Mouse (Mus musculus) macrophage (primary cell): ENCODE measurements around the gene Fbn1. TPM values are rescaled to one million over a fixed set of nuclear protein-coding genes. Genes with fewer than 3 reads are reported as not detected.

Source experiments
- H3K27ac ChIP-seq: fragments of 350-480 bp; formaldehyde crosslinking; 2 replicates; pipeline ENCODE4 v1.9.0; 2021
- H3K36me3 ChIP-seq: fragments of 350-480 bp; formaldehyde crosslinking; 2 replicates; pipeline ENCODE4 v1.9.0; 2021; ENCODE audit errors: inconsistent target
- H3K4me3 ChIP-seq: fragments of 350-480 bp; formaldehyde crosslinking; 2 replicates; pipeline ENCODE4 v1.9.0; 2021; ENCODE audit errors: inconsistent target
- H3K79me2 ChIP-seq: fragments of 350-480 bp; formaldehyde crosslinking; 2 replicates; pipeline ENCODE4 v1.9.0; 2021; ENCODE audit errors: inconsistent target
- WGBS: methylation state at CpG from one replicate; pipeline ENCODE4 v1.1.7; 2026; ENCODE audit warnings: inconsistent platforms; ENCODE audit not compliant: missing documents; 5-methylcytosine and 5-hydroxymethylcytosine counted together
- polyA plus RNA-seq: library from polyadenylated mRNA; stranded (reverse); fragments of 250-400 nt; gene quantifications from 3 replicates; pipeline ENCODE4 v1.2.4, GENCODE M21; 2018; ENCODE audit warnings: inconsistent platforms

Fbn1 gene
- polyA plus RNA-seq, 1 experiment from 2014 or later: 0.04 TPM

DNA sequence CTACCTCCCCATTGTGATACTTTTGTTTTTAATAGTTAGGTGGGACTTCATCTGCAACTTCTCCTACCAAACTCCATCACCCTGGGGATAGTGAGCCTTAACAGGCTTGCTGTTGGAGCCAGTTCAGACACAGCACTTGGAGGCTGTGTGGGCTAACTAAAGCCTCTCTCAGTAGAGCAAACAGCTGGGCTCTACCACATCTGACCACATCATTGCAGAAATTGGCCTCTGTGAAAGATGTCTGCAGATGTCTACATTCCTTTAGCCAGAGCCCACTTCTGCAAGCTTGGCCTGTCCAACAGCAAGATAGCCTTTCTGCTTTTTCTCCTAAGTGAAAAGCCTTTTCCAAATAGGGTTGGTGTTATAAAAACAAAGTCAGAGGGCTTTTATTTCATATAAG lies 23.6 kb downstream of the Fbn1 start:
- H3K27ac ChIP-seq: no peak overlapping the region
- H3K36me3 ChIP-seq: no peaks in the 10 kb centered on the region
- no peak overlapping the region for H3K4me3 ChIP-seq
- no peaks in the 10 kb centered on the region for H3K79me2 ChIP-seq

DNA sequence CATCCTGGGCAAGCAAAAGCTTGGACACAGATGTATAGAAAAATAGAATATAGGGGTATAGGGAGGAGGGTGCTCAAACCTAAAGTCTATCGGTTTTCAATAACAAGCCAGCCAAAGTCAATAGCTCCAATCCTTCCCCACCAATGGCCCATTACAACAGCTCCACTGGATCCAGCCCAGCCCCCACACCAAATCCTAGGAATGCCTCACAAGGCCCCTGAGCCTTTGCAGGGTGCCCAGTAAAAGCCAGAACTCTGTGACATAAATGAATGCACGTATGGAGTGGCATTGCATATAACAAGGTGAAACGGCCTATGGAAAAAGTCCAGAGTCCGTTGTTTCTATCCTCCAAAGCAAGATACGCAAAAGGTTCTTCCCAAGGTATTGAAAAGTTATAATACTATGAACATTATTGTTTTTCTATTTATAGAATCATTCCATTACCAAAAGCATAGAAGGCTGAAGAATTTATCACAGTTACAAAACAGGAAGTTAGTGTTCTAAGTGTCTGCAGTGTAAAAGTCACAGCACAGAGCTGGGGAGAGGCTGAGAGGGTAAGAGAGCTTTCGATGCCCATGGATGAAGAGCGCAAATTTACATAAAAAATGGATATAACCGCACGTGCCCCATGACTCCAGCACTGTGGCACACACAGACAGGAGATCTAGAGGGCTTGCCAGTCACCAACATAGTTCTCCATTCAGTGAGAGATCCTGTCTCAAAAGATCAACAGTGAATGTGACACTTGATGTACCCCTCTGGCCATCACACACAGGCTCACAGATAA lies 26.1 kb downstream of the Fbn1 start:
- WGBS: 64% methylated on average over 9 of the region's 9 CpGs
- no peak overlapping the region for H3K27ac ChIP-seq
- no peaks in the 10 kb centered on the region for H3K79me2 ChIP-seq
- H3K4me3 ChIP-seq: no peak overlapping the region
- H3K36me3 ChIP-seq: no peaks in the 10 kb centered on the region

DNA sequence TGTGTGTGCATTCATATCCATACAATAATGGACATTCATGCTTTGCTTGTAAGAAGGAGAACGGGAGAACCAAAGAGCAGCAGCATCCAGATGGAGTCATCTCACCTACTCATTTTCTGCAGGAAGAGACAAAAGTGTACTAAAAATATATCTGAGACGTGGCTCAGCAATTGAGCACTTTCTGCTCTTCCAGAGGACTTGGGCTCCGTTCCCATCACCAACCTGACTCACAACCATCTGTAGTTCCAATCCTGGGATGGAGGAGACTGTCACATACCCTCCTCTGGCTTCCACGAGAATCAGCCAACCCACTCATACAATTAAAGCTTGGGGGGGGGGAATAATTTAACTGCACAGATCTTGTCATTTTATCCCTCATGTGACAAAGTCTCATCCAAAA lies 26.7 kb downstream of the Fbn1 start:
- H3K27ac ChIP-seq: no peak overlapping the region
- no peaks in the 10 kb centered on the region for H3K79me2 ChIP-seq
- H3K4me3 ChIP-seq: no peak overlapping the region
- no peaks in the 10 kb centered on the region for H3K36me3 ChIP-seq
- WGBS: 91% methylated on average over 4 of the region's 4 CpGs

DNA sequence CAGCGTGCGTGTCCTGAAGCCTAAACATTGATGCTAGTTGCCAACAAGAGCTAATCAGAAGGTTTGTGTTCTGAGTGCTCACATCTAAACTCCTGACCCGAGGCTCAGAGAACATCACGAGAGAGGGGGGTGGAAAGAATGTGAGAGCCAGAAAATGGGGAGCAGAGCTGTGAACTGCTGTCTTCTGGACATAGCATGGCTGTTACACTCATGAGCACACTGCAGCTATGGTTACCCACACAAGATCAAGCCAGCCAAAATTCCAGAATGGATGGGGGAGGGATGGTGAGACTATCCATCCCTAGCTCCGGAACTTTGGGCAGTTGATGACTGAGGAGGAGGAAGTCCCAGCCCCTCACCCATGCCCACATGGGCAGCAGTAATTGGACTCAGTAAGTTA lies 27.7 kb downstream of the Fbn1 start:
- no peaks in the 10 kb centered on the region for H3K79me2 ChIP-seq
- no peak overlapping the region for H3K4me3 ChIP-seq
- H3K27ac ChIP-seq: no peak overlapping the region
- no peaks in the 10 kb centered on the region for H3K36me3 ChIP-seq
- WGBS: 84% methylated on average over 5 of the region's 5 CpGs

DNA sequence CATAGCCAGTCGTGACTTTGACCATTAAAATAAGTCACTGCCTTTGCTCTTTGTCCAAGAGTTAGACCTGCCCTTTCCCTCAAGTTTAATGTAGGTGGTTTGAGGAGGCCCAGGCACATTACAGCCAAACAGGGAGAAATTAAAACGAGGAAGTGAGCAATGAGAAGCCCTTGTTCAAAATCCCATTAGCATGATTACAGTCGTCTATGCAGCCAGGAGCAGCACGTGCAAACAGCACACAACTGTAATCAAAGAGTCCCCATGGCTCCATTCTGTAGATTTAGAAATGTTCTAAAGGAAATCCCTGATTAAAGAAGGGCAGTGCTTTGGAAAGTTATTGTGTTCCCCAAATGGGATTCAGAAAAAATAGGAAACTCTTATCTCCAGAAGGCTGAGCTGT lies 29.1 kb downstream of the Fbn1 start:
- WGBS: 36% methylated on average over 4 of the region's 4 CpGs
- no peak overlapping the region for H3K27ac ChIP-seq
- H3K36me3 ChIP-seq: no peaks in the 10 kb centered on the region
- no peak overlapping the region for H3K4me3 ChIP-seq
- H3K79me2 ChIP-seq: no peaks in the 10 kb centered on the region

DNA sequence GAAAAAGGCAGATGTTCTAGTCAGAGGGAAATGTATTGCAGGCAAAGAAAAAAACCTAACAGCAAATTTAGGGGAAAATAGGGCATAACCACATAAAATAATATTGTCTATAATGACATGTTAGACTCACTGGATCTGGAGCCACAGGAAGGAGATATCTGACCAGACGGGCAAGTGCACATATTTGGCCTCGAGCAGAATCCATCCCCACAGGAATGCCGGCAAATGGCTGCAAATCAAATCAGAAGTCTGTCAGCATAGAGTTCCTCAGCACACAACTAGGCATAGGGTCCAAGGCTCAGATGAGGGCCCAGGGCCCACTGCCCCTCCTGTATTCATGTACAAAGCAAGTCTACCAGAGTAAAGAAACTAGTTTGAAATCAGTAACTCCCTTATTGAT lies 30.4 kb downstream of the Fbn1 start:
- Histone ChIP-seq H3K79me2 (no peaks in the 10 kb centered on the region), H3K4me3 (no peak overlapping the region), H3K36me3 (no peaks in the 10 kb centered on the region), H3K27ac (no peak overlapping the region)
- 95% methylated on average over 3 of the region's 3 CpGs for WGBS

DNA sequence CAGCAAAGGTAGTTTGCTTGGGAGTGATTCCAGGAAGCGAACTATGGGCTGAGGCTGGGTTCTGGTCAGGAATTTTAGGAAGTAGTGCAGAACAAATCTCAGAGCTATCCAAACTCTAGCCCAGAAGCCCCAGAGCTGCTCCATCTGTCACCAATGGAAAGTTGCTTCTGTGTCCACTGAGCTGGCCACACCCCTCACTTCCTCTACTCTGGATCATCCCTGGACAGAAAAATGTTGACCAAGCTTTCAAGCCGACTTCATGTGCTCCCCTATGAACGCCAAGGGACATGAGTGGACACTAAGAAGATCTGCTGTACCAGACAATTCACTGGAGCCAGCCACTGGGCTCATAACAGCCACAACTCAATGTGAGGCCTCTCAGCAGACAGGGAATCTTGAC lies 31.6 kb downstream of the Fbn1 start:
- no peak overlapping the region for H3K4me3 ChIP-seq
- no peak overlapping the region for H3K27ac ChIP-seq
- 88% methylated on average over 3 of the region's 3 CpGs for WGBS

DNA sequence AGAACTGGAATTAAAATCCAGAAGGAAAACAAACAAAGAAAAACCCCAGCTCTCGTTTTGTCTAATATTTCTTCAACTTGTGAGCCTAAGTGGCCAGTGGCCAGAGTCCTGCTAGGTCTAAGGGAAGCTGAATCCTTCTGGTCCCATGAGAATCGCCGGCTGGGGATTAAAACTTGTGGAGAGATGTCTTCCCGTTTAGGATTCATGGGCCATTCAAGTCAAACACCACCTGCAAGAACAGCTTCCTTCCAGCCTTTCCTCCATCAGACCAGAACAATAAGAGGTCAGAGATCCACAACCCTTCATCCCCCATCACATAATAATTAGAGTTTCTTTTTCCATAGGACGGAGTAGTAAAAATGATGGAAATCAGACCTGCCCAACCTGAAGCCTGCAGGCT lies 33.1 kb downstream of the Fbn1 start:
- no peak overlapping the region for H3K4me3 ChIP-seq
- no peaks in the 10 kb centered on the region for H3K36me3 ChIP-seq
- H3K27ac ChIP-seq: no peak overlapping the region
- H3K79me2 ChIP-seq: no peaks in the 10 kb centered on the region
- 87% methylated on average over 5 of the region's 5 CpGs for WGBS

More for the DNA sequence above, 31.6 kb downstream of the Fbn1 start:
- Histone ChIP-seq H3K79me2 (no peaks in the 10 kb centered on the region), H3K36me3 (no peaks in the 10 kb centered on the region)

DNA sequence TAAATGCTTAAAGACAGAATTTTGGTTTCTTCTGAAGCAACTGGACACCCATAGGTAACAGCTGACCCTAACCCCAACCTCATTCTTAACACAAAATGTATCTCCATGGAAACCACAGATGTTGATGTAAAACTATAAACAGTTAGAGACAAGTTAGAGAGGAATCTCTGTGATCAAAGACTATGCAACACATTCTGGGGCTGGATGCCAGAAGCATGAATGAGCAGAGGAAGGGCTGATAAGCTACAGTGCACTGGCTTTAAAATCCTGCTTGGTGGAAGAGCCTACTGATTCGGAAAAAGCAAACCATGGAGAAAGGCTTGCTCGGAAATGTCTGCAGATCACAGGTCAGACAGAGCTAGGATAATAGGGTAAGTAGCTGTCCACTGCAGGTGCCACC lies 34.6 kb downstream of the Fbn1 start:
- WGBS: 95% methylated on average over 2 of the region's 2 CpGs
- Histone ChIP-seq H3K4me3 (no peak overlapping the region), H3K79me2 (no peaks in the 10 kb centered on the region), H3K27ac (no peak overlapping the region), H3K36me3 (no peaks in the 10 kb centered on the region)

DNA sequence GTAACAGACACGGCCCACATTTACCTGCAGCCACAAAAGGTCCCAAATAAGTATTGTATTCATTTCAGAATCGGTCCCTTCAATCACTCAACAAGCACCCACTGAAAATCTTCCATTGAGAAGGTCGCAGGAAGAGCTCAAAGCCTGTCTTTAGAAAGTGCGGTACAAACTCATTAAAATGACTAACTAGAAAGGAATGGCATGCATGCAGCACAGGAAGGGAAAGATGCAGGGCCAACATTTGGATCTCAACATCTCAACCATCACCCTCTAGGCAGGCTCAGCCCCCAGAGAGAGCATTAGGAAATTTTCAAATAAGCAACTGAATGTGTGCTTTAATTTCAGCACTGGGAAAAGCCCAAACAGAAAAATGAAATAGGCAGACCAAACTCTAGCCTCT lies 36.1 kb downstream of the Fbn1 start:
- WGBS: 96% methylated on average over 4 of the region's 4 CpGs
- Histone ChIP-seq H3K4me3 (no peak overlapping the region), H3K79me2 (no peaks in the 10 kb centered on the region), H3K36me3 (no peaks in the 10 kb centered on the region), H3K27ac (no peak overlapping the region)

DNA sequence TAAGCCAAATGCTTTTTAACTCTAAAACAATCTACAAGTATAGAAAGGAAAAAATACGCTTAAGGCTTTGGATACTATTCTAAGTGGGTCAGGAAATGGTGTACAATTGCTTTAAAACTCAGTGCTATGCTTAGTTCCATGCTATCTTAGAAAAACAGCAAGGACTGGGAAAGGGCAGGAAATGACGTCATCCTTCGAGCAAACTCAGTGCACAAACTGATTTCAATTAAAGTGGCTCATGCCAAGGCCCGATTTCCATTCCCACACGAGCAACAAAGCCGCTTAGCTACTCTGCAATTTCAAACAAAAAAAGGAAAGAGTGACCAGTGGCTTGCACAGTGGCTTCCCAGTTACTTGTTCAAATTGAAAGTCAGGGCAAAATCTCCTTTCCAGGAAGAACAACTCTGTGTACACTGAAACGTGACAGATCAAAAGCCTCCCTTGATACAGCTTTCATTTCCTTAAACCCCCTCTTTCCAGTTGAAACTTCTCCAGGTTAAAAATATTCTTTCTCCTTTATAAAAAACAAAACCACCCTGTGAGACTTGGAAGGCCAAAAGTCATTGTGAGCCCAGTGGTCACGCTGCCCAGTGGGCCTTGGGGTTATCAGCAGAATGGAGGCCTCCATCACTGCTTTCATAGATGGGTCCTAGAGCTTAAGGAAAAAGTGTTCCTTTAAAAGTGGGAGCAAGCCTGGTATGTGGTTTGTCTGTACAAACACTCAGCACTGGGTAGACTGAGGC lies 37.1 kb downstream of the Fbn1 start:
- H3K36me3 ChIP-seq: no peaks in the 10 kb centered on the region
- no peaks in the 10 kb centered on the region for H3K79me2 ChIP-seq
- H3K4me3 ChIP-seq: no peak overlapping the region
- 36% methylated on average over 8 of the region's 8 CpGs for WGBS
- H3K27ac ChIP-seq: no peak overlapping the region

DNA sequence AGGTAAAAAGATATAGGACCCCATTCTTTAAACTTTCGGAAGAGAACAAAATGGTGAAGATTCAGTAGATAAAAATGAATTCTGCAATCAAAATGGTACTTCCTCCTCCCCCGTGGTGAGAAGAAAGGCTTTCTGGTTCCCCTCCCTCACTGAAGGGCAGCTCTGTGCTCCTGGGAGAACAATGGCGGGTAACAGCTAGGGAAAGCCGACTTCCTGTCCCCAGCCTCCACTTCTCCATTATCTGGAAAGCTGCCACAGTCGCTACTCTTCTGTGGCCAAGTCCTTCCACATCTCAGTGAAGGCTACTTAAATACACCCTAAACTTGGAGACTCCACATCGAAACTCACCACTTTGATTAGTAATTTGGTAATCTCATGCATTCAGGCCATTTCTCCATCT lies 43.8 kb downstream of the Fbn1 start:
- Histone ChIP-seq H3K4me3 (no peak overlapping the region), H3K27ac (no peak overlapping the region), H3K36me3 (no peaks in the 10 kb centered on the region), H3K79me2 (no peaks in the 10 kb centered on the region)
- WGBS: 40% methylated on average over 6 of the region's 6 CpGs

DNA sequence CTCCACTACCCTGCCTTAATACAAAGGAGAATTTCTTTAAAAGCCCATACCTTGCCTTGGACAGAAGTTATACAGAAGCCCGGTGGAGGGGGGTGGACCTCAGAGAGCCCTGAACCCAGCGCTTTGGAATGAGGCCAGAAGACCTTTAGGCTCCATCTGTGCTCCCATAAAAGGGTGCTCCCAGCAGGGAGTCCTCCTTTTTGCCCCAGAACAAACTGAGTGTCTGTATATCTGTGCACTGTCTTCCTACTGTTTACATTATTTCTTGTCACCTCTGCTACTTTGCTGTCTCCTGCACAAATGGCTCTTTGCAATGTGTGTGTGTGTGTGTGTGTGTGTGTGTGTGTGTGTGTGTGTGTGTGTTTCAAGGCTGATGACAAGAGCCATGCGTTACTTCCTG lies 48.7 kb downstream of the Fbn1 start:
- Histone ChIP-seq H3K4me3 (no peak overlapping the region), H3K79me2 (no peaks in the 10 kb centered on the region), H3K27ac (no peak overlapping the region), H3K36me3 (no peaks in the 10 kb centered on the region)
- 80% methylated on average over 3 of the region's 3 CpGs for WGBS

DNA sequence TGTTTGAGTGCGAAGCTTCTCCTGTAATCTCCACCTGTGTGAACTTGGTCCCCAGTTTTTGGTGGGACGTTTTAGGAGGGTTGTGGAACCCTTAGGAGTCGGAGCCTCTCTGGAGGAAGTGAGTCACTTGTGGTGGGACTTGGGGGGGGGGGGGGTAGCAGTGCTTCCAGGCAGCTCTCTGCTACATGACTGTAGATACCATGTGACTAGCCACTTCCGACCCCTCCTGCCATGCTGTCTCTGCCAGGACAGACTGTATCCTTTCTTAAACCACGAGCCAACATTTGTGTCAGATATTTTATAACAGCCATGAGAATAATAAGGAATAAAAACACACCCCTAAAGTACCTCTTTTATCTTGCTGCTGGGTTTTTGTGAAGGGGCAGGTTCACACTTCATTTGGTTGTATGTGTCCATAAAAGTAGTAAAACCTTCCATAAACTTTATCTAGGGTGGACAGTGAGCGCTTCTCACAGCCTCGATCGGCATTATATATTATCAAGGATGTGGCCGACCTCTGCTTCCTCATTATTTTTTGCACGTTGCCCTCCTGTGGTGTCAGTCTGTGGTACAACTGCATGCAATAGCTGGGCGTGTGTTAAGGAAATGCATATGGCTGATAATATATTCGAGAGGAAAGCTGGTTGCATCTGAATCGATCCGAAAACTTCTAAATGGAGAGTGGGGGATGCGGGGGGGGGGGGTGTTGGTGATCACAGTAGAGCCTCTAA lies 51.6 kb downstream of the Fbn1 start:
- Histone ChIP-seq H3K4me3 (no peak overlapping the region), H3K36me3 (no peaks in the 10 kb centered on the region), H3K27ac (no peak overlapping the region), H3K79me2 (no peaks in the 10 kb centered on the region)
- WGBS: 8% methylated on average over 15 of the region's 15 CpGs

DNA sequence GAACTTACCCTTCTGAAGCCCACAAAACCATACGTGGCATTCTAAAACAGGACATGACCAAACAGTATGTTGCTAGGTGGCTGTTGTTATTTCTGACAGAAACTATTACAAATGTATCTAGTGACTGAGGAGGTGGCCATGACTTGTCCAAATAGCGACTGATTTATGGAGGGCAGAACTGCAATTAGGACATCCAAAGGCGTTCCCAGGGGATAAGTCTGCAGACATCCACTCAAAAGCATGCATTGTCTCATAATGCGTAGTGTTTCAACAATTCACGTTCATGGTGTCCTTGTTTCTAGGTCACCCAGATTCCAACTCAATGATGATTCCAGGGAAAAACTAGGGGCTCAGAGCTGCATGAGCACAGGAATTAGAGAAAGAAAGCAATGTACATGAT lies 53.0 kb downstream of the Fbn1 start:
- Histone ChIP-seq H3K27ac (no peak overlapping the region), H3K4me3 (no peak overlapping the region), H3K79me2 (no peaks in the 10 kb centered on the region), H3K36me3 (no peaks in the 10 kb centered on the region)
- WGBS: 86% methylated on average over 5 of the region's 5 CpGs
